Comparison of ENCODE assay signal across 11 mouse cellular contexts in the genomic region with DNA sequence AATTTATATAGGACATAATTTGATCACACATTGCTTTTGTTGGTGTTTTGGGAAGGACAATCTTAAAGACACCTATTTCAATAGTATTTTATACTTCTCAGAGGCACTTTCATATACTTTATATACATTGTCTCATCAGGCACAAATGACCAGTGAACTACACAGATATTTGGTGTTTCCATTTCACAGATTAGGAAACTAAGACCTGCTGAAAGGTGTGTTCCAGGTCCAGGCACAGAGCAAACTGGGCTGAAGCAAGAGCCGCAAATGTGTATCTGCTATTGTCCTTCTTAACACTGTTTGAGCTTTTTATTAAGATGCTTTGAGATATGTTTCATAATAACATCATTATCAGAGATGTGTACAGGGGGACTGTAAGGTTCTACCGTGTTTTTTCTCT. TPM values are rescaled to one million over a fixed set of nuclear protein-coding genes. Genes with fewer than 3 reads are reported as not detected.
A peak's percentile ranks its signal among the peaks of the same experiment; 100 is the strongest.
DNase-seq lines count a peak whose midpoint lies in the region; ATAC-seq and TF ChIP-seq lines count a peak whose summit lies in the region.
"Had no signal": no experiment of that assay in that cellular context is flagged by ENCODE, and none has a peak within 500 bp of the region (broad histone marks: within the 10 kb centered on the region; RNA-seq: fewer than 3 reads in every experiment).

No protein-coding gene starts in this region.

- DNase-seq in heart, postnatal 36 days = no peak
- no peak for DNase-seq in lung, embryonic 14.5 days
- no peak for DNase-seq in lung, postnatal 10 days
- DNase-seq in retina, postnatal 1 day = no peak
- no peak for DNase-seq in right cerebral cortex, adult 2 months (ENCODE audit: low spot score in 2 of 2)
- DNase-seq: cerebellum, adult 18-20 months; right cerebral cortex, postnatal 4 days; thymus, postnatal 25 days had no signal

- ATAC-seq in heart, embryonic 12.5 days (ENCODE audit: insufficient number of reproducible peaks, low FRiP score) = no peak
- ATAC-seq in lung, embryonic 14.5 days (ENCODE audit: insufficient read depth) = no peak
- ATAC-seq in hindbrain, embryonic 15.5 days (ENCODE audit: low FRiP score, low read depth) = no peak
- no peak for ATAC-seq in neural tube, embryonic 15.5 days (ENCODE audit: low FRiP score)

- no peak overlapping the region for H3K27ac ChIP-seq in heart, embryonic 12.5 days (ENCODE audit: poor library complexity, severe bottlenecking)
- no peak overlapping the region for H3K27ac ChIP-seq in lung, embryonic 14.5 days (ENCODE audit: low read depth)
- peak overlapping the region; percentile 93; the same call in 1 of the 2 replicates for H3K27ac ChIP-seq in hindbrain, embryonic 15.5 days (replicated peaks)
- peak overlapping the region; percentile 93; the same call in 1 of the 2 replicates for H3K27ac ChIP-seq in neural tube, embryonic 15.5 days (replicated peaks)

- WGBS in heart, embryonic 12.5 days = 78% methylated on average over 2 of the region's 2 CpGs
- 82% methylated on average over 2 of the region's 2 CpGs for WGBS in lung, embryonic 14.5 days
- 56% methylated on average over 2 of the region's 2 CpGs for WGBS in hindbrain, embryonic 15.5 days
- WGBS in neural tube, embryonic 15.5 days = 44% methylated on average over 2 of the region's 2 CpGs

- H3K4me3 ChIP-seq in heart, embryonic 12.5 days = no peak overlapping the region
- H3K4me3 ChIP-seq in lung, embryonic 14.5 days (ENCODE audit: low read depth, low read length) = peak overlapping the region; percentile 35; the same call in 1 of the 2 replicates
- peak overlapping the region; percentile 55 for H3K4me3 ChIP-seq in hindbrain, embryonic 15.5 days
- H3K4me3 ChIP-seq in neural tube, embryonic 15.5 days (replicated peaks) = peak overlapping the region; percentile 57

- no peak overlapping the region for H3K9ac ChIP-seq in heart, embryonic 12.5 days
- no peak overlapping the region for H3K9ac ChIP-seq in lung, embryonic 14.5 days
- H3K9ac ChIP-seq in hindbrain, embryonic 15.5 days = peak overlapping the region; percentile 64
- peak overlapping the region; percentile 12 for H3K9ac ChIP-seq in neural tube, embryonic 15.5 days (replicated peaks)

- TF ChIP-seq CTCF in lung, embryonic 14.5 days (IDR thresholded peaks at IDR 0.05; ENCODE audit: low read depth) = no peak

- no peaks in the 10 kb centered on the region for H3K9me3 ChIP-seq in heart, embryonic 12.5 days (replicated peaks)
- no peaks in the 10 kb centered on the region for H3K9me3 ChIP-seq in lung, embryonic 14.5 days (ENCODE audit: low read depth, low read length)
- H3K9me3 ChIP-seq in hindbrain, embryonic 15.5 days = no peaks in the 10 kb centered on the region
- H3K9me3 ChIP-seq in neural tube, embryonic 15.5 days (replicated peaks) = no peaks in the 10 kb centered on the region

- no peaks in the 10 kb centered on the region for H3K27me3 ChIP-seq in heart, embryonic 12.5 days (replicated peaks)
- no peaks in the 10 kb centered on the region for H3K27me3 ChIP-seq in lung, embryonic 14.5 days (ENCODE audit: insufficient read depth, low read length)
- H3K27me3 ChIP-seq in hindbrain, embryonic 15.5 days = no peaks in the 10 kb centered on the region
- no peaks in the 10 kb centered on the region for H3K27me3 ChIP-seq in neural tube, embryonic 15.5 days (replicated peaks)

- H3K4me2 ChIP-seq in heart, embryonic 12.5 days = peak overlapping the region; percentile 38; the same call in 1 of the 2 replicates
- peak overlapping the region; percentile 60; the same call in 1 of the 2 replicates for H3K4me2 ChIP-seq in lung, embryonic 14.5 days
- peak overlapping the region; percentile 74 for H3K4me2 ChIP-seq in hindbrain, embryonic 15.5 days
- peak overlapping the region; percentile 56 for H3K4me2 ChIP-seq in neural tube, embryonic 15.5 days

- peaks cover 26% of the 10 kb centered on the region for H3K4me1 ChIP-seq in heart, embryonic 12.5 days (replicated peaks)
- 0 out of 2 replicates have a peak, but pooled peaks cover 6% of the 10 kb centered on the region for H3K4me1 ChIP-seq in lung, embryonic 14.5 days (ENCODE audit: insufficient read depth)
- peaks cover 40% of the 10 kb centered on the region for H3K4me1 ChIP-seq in hindbrain, embryonic 15.5 days (replicated peaks)
- peaks cover 29% of the 10 kb centered on the region for H3K4me1 ChIP-seq in neural tube, embryonic 15.5 days

- no peaks in the 10 kb centered on the region for H3K36me3 ChIP-seq in heart, embryonic 12.5 days
- H3K36me3 ChIP-seq in lung, embryonic 14.5 days (ENCODE audit: insufficient read depth) = no peaks in the 10 kb centered on the region
- no peaks in the 10 kb centered on the region for H3K36me3 ChIP-seq in hindbrain, embryonic 15.5 days
- H3K36me3 ChIP-seq in neural tube, embryonic 15.5 days = no peaks in the 10 kb centered on the region

- intact Hi-C loops in heart, postnatal 36 days (cut with DNase I) = loop anchor here (2.0 kb wide), 1 partner anchor 45 kb away; no protein-coding TSS in a partner anchor

RNA-seq across cellular contexts. Expression of a gene that starts 52.7 kb away (rescaled TPM):
- polyA plus RNA-seq in heart, embryonic 12.5 days (2016; fragmentation: Nextera tagmentation; extraction: Ambion mirVana) = 34.2 and 38.1 TPM in 2 replicates
- total RNA-seq in heart, postnatal 36 days (2021) = 10 to 100 TPM; 50.9 to 58.9 TPM
- polyA plus RNA-seq in lung, embryonic 14.5 days (2014; fragmentation: Nextera tagmentation; extraction: Ambion mirVana) = 30.2 and 34.2 TPM in 2 replicates
- polyA plus RNA-seq in hindbrain, embryonic 15.5 days (2015; fragmentation: Nextera tagmentation; extraction: Ambion mirVana) = 117 and 123 TPM in 2 replicates
- 107 and 123 TPM in 2 replicates for polyA plus RNA-seq in neural tube, embryonic 15.5 days (2015; fragmentation: Nextera tagmentation; extraction: Ambion mirVana)

Comparison
In these comparisons a context has a peak if more than half of its experiments do, and no peak if none do; other contexts are left out.
1. H3K27ac ChIP-seq: peak in hindbrain, embryonic 15.5 days (single experiment) and neural tube, embryonic 15.5 days (single experiment); none in heart, embryonic 12.5 days (single experiment) and lung, embryonic 14.5 days (single experiment).
2. H3K9ac ChIP-seq: peak in hindbrain, embryonic 15.5 days (single experiment) and neural tube, embryonic 15.5 days (single experiment); none in heart, embryonic 12.5 days (single experiment) and lung, embryonic 14.5 days (single experiment).
3. Peak in every context shown above with its lines, with median percentiles within 50 percentile points of each other: H3K4me2 ChIP-seq.